Mouse (Mus musculus): Measurements from ENCODE around the gene Hist1h4c. TPM values are rescaled to one million over a fixed set of nuclear protein-coding genes. Genes with fewer than 3 reads are reported as not detected.
A peak's percentile ranks its signal among the peaks of the same experiment; 100 is the strongest.

The Hist1h4c gene
- total RNA-seq, 2 experiments from 2014 or later = 225 to 667 TPM

DNA sequence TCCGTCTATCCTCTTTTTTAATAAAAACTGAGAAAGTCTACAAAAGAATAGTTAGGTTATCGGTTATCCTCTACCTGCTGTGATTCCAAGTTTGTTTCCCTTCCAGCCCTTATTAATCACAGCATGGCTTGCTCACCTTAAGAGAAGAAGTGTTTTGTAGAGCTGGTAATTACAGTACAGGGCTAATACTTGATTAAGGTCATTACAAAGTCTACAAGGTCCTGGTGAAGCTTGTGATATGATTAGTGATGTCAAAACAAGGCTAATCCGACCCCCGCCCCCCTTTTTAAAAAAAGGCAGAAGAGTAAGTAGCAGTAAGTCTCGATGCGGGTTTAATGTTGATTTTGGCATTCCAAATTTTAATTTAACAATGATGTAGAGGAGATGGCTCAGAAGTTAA, 742 bp upstream of the Hist1h4c start:
- ATAC-seq (replicated peaks; ENCODE audit: low FRiP score, poor library complexity, severe bottlenecking) = no peak

DNA sequence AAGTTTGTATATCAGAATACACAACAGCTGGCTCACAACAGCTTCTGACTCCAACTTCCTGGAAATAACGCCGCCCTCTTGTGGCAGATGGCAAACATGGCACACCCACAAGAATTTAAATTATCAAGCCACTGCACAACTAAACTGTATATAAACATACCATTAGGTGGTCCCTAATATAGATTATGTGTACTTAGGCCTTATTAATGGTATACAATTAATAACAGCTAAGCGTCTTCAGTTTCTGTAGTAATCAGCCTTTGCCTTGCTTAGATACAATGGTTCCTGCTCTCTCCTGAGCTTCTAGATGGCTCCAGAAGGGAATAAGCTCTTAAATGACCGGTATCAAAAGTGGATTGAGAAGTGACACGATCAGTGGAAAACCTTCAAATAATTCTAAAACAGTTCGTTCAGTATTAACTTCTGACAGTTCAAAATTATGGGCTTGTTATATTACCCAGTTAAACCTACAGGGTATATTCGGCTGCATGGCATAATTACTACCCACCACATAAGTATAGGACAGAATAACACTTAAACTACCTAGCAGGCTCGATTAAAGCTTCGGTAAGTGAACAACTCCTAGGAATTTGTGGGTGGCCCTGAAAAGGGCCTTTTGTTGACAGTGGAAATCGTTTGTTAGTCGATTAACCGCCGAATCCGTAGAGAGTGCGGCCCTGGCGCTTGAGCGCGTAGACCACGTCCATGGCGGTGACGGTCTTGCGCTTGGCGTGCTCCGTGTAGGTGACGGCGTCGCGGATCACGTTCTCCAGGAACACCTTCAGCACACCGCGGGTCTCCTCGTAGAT, 559 bp downstream of the Hist1h4c start:
- ATAC-seq (replicated peaks; ENCODE audit: low FRiP score, poor library complexity, severe bottlenecking) = peak; percentile 67

GRCm38 (mm10) chr13:23696061-23696474, 2.2 kb downstream of the Hist1h4c start:
- no peak for ATAC-seq (replicated peaks; ENCODE audit: low FRiP score, poor library complexity, severe bottlenecking)

DNA sequence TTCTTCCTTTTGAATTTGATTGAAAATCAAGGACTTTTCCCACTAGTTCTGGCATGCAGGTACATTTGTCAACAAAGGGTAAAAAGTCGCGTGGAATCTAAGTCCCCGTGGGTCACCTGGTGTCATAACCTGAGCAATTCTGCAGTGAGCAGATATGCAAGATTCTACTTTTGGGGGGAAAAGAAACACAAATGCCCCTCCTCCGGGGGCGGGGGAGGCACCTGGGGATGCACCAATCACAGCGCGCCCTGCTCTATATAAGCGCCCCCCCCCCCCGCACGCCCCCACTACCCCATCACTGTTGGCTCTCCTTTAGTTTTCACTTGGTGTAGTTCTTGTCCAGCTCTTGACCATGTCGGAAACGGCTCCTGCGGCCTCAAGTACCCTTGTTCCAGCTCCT, 2.7 kb downstream of the Hist1h4c start, which contains the start of gene Hist1h1t:
Gene Hist1h1t (plus strand): TSS at position 301 of the 400 bp plus-strand sequence.
- ATAC-seq (replicated peaks; ENCODE audit: low FRiP score, poor library complexity, severe bottlenecking) = no peak

- ATAC-seq (replicated peaks; ENCODE audit: low FRiP score, poor library complexity, severe bottlenecking) = no peak
These were observed 3.3 kb downstream of the Hist1h4c start for GRCm38 (mm10) chr13:23694956-23695355.

DNA sequence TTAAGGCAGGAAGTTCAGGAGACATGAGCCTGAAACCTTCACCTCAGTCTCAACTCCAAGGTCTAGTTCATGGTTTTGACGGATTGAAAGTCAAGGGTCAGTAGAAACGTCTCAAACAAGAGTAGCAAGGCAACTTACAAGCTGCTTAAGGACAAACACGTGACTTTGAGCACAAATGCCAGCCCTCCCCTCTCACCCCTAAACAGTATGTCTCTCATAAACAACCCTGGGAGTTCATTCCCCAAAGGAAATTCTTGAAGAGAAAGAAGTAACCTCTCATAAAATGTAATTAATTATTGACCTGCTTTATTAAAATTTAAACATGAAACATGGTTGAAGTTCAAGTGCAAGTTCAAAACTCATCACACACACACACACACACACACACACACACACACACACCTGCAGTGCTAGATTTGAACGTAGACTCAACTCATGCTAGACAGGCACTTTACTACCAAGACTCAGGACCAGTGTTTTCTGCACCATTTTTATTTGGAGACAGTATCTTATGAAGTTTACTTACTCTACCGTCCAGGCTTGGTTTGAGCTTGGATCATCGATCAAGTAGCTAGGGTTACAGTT, 4.3 kb downstream of the Hist1h4c start:
- no peak for ATAC-seq (replicated peaks; ENCODE audit: low FRiP score, poor library complexity, severe bottlenecking)

- ATAC-seq (replicated peaks; ENCODE audit: low FRiP score, poor library complexity, severe bottlenecking) = no peak
These were observed 8.8 kb downstream of the Hist1h4c start for GRCm38 (mm10) chr13:23689459-23689858.

GRCm38 (mm10) chr13:23688956-23689355, 9.3 kb downstream of the Hist1h4c start:
- ATAC-seq (replicated peaks; ENCODE audit: low FRiP score, poor library complexity, severe bottlenecking) = no peak

DNA sequence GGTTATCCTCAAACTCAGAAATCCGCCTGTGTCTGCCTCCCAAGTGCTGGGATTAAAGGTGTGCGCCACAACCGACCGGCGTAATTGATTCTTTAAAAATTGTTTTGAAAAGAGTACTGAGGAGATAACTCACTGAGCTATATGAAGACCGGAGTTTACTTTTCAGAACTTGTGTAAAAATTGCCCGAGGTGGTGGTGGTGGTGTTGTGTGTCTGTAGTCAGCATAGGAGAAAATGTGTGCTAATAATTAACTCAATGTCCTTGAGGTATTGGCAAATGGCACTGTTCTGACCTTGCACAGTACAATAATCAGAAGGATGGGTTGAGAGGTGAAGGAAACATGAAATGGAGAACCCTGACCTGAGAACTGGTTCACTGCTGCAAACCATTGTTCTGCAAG, 10.3 kb downstream of the Hist1h4c start:
- no peak for ATAC-seq (replicated peaks; ENCODE audit: low FRiP score, poor library complexity, severe bottlenecking)

- no peak for ATAC-seq (replicated peaks; ENCODE audit: low FRiP score, poor library complexity, severe bottlenecking)
These were observed 11.1 kb downstream of the Hist1h4c start for GRCm38 (mm10) chr13:23687181-23687580.

GRCm38 (mm10) chr13:23685966-23686365, 12.3 kb downstream of the Hist1h4c start:
- ATAC-seq (replicated peaks; ENCODE audit: low FRiP score, poor library complexity, severe bottlenecking) = no peak

DNA sequence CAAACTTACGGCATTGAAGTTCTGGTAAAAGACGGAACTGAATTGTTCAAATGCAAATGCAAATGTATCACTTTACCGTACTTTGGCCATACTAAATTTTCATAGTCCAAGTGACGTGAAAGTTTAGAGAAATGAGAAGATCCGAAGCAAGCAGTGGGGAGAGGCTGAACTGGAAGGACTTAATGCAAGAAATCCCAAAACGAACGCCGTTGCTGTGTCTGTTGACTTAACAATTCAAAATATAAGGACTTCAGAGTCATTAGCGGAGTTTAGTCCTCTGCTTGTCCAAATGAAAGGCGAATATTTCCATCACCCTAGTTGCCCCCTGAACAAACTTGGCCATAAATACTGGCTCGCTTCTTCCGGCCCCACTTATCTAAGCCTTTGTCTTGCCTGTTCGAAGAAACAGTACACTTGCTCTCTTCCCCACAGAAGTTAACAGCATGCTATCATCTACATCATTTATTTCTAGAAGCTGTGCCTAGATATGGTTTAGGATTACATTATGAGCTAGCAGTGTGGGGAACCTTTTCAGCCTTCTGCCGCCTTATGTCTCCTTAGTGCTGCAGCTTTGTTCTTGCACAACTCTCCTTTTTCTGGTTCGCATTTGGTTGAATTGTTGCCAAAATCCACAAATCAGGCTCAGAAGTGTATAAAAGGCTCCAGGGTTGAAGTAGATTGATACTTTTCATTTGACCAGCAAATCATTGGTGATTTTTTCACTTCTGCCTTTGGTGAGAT, 13.0 kb downstream of the Hist1h4c start:
- ATAC-seq (replicated peaks; ENCODE audit: low FRiP score, poor library complexity, severe bottlenecking) = peak; percentile 5

DNA sequence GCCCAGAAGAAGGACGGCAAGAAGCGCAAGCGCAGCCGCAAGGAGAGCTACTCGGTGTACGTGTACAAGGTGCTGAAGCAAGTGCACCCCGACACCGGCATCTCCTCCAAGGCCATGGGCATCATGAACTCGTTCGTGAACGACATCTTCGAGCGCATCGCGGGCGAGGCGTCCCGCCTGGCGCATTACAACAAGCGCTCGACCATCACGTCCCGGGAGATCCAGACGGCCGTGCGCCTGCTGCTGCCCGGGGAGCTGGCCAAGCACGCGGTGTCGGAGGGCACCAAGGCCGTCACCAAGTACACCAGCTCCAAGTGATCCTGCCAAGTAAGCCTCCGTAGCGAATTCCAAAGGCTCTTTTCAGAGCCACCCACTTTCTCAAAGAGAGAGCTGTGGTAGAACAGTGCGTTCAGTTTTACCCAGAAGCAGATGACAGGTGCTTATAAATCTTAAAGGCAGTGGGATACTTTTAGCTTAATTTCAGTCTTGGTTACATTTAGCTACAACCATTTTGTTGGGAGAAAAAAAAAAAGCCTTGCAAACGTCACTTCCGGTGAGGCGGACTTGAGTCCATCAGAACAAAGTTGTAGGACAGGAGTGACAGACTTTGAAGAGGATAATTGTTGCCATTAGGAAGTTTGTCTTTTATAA, 13.8 kb downstream of the Hist1h4c start:
- ATAC-seq (replicated peaks; ENCODE audit: low FRiP score, poor library complexity, severe bottlenecking) = peak; percentile 48

DNA sequence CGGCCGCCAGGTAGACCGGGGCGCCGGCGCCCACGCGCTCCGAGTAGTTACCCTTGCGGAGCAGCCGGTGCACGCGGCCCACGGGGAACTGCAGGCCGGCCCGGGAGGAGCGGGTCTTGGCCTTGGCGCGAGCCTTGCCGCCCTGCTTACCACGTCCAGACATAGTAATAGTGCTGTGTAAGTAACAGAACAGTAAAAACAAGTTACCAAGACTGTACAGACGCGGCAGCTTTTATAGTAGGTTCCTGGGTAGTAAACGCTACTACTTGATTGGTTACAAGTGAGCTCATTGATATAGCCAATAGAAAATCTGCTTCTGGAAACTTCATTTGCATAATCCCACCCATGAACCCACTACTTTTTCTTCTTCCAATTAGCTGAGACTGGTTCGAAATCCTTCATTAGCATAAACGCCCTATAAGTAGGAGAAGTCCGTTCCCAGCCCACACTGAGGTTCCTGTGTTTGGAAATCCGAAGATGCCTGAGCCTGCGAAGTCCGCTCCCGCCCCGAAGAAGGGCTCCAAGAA, 14.4 kb downstream of the Hist1h4c start, which contains the start of the genes Hist1h2ac and Hist1h2bc:
Gene Hist1h2ac (minus strand): TSS at position 194 of the 527 bp plus-strand sequence.
Gene Hist1h2bc (plus strand): TSS at position 445 of the 527 bp plus-strand sequence.
- peak; percentile 87 for ATAC-seq (replicated peaks; ENCODE audit: low FRiP score, poor library complexity, severe bottlenecking)

DNA sequence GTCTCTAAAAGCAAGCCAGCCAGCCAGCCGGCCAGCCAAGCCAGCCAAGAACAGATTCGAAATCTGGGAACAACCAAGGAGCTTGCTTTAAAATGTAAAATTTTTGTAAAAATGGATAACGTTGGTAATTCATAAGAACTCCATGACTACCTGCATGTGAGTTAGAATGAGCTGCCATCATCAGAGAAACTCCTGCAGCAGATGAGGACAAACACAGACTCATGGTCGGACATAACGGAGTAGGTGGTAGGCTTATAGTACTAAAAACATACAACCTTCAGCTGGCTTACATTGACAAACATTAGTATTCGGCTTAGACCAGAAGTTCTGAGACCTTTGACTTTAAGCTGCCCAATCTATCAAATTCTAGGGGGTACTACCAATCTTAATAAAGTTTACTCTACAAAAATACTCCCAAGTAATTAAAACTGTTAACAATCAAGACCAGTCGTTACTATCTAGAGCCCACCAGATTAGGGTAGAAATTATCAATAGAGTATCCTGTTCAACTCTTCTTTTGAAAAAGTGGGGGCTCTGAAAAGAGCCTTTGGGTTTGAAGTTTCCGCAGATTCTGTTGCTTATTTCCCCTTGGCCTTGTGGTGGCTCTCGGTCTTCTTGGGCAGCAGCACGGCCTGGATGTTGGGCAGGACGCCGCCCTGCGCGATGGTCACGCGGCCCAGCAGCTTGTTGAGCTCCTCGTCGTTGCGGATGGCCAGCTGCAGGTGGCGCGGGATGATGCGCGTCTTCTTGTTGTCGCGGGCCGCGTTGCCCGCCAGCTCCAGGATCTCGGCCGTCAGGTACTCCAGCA, 15.1 kb downstream of the Hist1h4c start:
- ATAC-seq (replicated peaks; ENCODE audit: low FRiP score, poor library complexity, severe bottlenecking) = peak; percentile 21

GRCm38 (mm10) chr13:23682623-23682946, 15.7 kb downstream of the Hist1h4c start:
- ATAC-seq (replicated peaks; ENCODE audit: low FRiP score, poor library complexity, severe bottlenecking) = peak; percentile 6

- ATAC-seq (replicated peaks; ENCODE audit: low FRiP score, poor library complexity, severe bottlenecking) = no peak
These were observed 16.2 kb downstream of the Hist1h4c start for GRCm38 (mm10) chr13:23681990-23682582.

DNA sequence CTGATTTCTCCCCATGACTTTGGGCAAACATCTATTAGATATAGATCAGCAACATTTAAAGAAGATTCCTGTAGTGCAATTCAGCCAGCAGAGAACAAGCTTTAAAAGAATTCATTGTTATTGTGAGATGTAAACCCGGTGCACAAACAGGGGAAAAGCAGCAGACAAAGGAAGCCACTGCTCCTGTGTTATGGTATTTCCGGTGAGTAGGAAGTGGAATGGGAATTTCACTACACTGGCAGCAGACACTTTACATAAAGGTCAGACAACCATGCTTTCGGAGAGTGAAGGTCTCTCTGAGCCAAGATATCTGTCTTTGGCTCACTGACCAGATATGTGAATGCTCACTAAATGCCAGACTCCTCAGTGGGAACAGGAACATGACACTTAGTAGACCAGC, 35.7 kb downstream of the Hist1h4c start:
- no peak for ATAC-seq (replicated peaks; ENCODE audit: low FRiP score, poor library complexity, severe bottlenecking)

Measured in erythroid progenitor cell, adult 5-6 weeks (primary cell).